Mouse (Mus musculus) kidney, postnatal 0 days (tissue): ENCODE results near the gene Coasy. TPM values are rescaled to one million over a fixed set of nuclear protein-coding genes. Genes with fewer than 3 reads are reported as not detected.

Source experiments
- ATAC-seq: fragments of 200-750 bp; cut with Nextera tagmentation; replicated peaks from 2 replicates; pipeline ENCODE4 v1.8.0; 2017; ENCODE audit warnings: low read depth, moderate number of reproducible peaks, moderate TSS enrichment, moderate library complexity; ENCODE audit not compliant: low FRiP score
- DNase-seq: peaks from one replicate; pipeline ENCODE4 v3.0.0-alpha.2; 2016; ENCODE audit warnings: low spot score
- H3K27ac ChIP-seq: fragments of 300-500 bp; sonication (generic); 2 replicates; pipeline ENCODE4 v1.5.1; 2014; ENCODE audit warnings: mild to moderate bottlenecking
- H3K27me3 ChIP-seq: fragments of 300-500 bp; sonication (generic); 2 replicates; pipeline ENCODE4 v1.6.1; 2014; ENCODE audit warnings: low read length, mixed read lengths; ENCODE audit not compliant: insufficient read depth
- H3K36me3 ChIP-seq: fragments of 300-500 bp; sonication (generic); 2 replicates; pipeline ENCODE4 v1.6.1; 2014; ENCODE audit warnings: low read length, mixed read lengths; ENCODE audit not compliant: insufficient read depth
- H3K4me1 ChIP-seq: fragments of 300-500 bp; sonication (generic); replicated peaks from 2 replicates; pipeline ENCODE4 v1.6.1; 2014; ENCODE audit warnings: antibody characterized with exemption, low read length, mixed read lengths; ENCODE audit not compliant: insufficient read depth
- H3K4me2 ChIP-seq: fragments of 300-500 bp; sonication (generic); 2 replicates; pipeline ENCODE4 v1.6.1; 2014; ENCODE audit warnings: mild to moderate bottlenecking, low read length, moderate library complexity, mixed read lengths
- H3K4me3 ChIP-seq: fragments of 300-500 bp; sonication (generic); replicated peaks from 2 replicates; pipeline ENCODE4 v1.5.1; 2014; ENCODE audit warnings: low read depth, low read length
- H3K9ac ChIP-seq: fragments of 300-500 bp; sonication (generic); 2 replicates; pipeline ENCODE4 v1.6.1; 2014; ENCODE audit warnings: low read depth, low read length
- H3K9me3 ChIP-seq: fragments of 300-500 bp; sonication (generic); replicated peaks from 2 replicates; pipeline ENCODE4 v1.6.1; 2016; ENCODE audit warnings: low read length, inconsistent platforms, mixed read lengths
- CTCF ChIP-seq: IDR thresholded peaks from 2 replicates; pipeline ENCODE4 v1.5.1; 2016; ENCODE audit warnings: antibody characterized with exemption, low read depth, mild to moderate bottlenecking, moderate library complexity
- WGBS: fragments of 180-500 bp; shearing (Covaris S2); extraction: QIAGEN DNeasy Blood & Tissue Kit; methylation state at CpG from one replicate; pipeline ENCODE4 v1.1.7; 2014; 5-methylcytosine and 5-hydroxymethylcytosine counted together
- polyA plus RNA-seq: library from polyadenylated mRNA; unstranded; fragments of >200 nt; fragmentation: Nextera tagmentation; extraction: Ambion mirVana; gene quantifications from 2 replicates; pipeline ENCODE4 v1.2.1, GENCODE M21; 2015

The Coasy gene
- polyA plus RNA-seq, 1 experiment from 2014 or later: 55.3 TPM

DNA sequence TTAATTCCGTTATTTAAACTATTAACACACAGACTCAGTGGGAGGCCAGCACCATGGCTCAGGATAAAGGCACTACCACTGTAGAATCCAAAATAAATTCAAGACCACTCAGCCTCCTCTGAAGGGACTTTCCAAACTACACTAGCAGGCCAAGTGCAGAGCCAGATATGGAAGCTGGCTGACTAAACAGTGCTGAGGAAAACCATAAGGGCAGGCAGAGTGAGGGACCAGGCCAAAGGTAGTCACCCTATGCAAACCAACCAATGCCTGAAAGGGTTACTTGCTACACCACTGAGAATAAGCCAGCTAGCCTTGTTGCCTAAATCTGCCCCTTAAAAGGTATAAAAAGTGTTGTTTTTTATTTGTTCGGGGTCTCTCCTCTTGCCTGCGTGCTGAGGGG lies 29.8 kb downstream of the Coasy start:
- Histone ChIP-seq H3K27ac (no peak overlapping the region), H3K4me2 (no peak overlapping the region), H3K4me3 (no peak overlapping the region), H3K9ac (no peak overlapping the region), H3K4me1 (no peaks in the 10 kb centered on the region), H3K9me3 (no peaks in the 10 kb centered on the region), H3K36me3 (0 out of 2 replicates have a peak, but pooled peaks cover 3% of the 10 kb centered on the region), H3K27me3 (no peaks in the 10 kb centered on the region)
- no peak for DNase-seq
- TF ChIP-seq CTCF: no peak
- no peak for ATAC-seq
- 88% methylated on average over 3 of the region's 3 CpGs for WGBS

DNA sequence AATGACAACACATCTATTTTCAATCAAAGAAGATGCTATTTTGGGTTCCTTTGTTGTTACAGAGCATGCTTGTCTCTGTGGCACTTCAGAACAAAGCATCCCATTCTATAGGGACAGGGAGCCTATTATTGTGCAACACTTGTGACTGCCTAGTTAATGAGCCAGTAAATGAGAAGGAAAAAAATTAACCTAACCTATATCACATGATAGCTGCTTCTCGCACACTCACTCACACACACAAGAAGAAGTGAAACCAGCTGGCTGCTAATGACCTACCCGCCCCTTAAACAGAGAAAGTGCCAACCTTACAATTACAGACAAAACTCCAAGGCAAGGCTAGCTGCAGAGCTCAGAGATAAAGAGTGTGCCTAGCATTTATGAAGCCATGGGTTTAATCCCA lies 33.2 kb downstream of the Coasy start:
- peak; percentile 12 for DNase-seq
- Histone ChIP-seq H3K36me3 (0 out of 2 replicates have a peak, but pooled peaks cover 3% of the 10 kb centered on the region), H3K4me3 (no peak overlapping the region), H3K27ac (no peak overlapping the region; the same call in 1 of the 2 replicates), H3K4me1 (peaks cover 11% of the 10 kb centered on the region; the same call in 1 of the 2 replicates), H3K9me3 (no peaks in the 10 kb centered on the region), H3K9ac (no peak overlapping the region), H3K27me3 (no peaks in the 10 kb centered on the region), H3K4me2 (no peak overlapping the region)
- ATAC-seq: no peak
- WGBS: 35% methylated on average over 2 of the region's 2 CpGs
- no peak for TF ChIP-seq CTCF

DNA sequence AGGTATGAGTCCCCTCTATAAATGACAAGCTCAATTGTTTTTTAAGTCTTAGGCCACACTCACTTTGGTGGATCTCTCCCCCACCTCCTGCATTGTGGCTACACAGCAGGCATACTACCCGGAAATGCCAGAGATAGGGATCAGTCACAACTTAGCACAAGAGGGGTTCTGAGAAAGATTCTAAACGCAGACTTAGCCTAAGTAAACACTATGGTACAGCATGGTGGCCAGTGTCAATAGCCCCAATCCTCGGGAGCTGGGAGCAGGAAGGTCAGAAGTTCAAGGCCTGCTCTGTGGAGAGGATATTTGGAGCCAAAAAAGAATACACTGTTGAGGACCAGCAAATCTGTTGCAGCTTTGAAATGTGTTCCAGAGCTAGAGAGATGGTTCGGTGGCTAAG lies 35.7 kb downstream of the Coasy start:
- Histone ChIP-seq H3K4me1 (peaks cover 16% of the 10 kb centered on the region; the same call in 1 of the 2 replicates), H3K36me3 (peaks cover 7% of the 10 kb centered on the region; the same call in 1 of the 2 replicates), H3K4me2 (peak overlapping the region; percentile 75), H3K4me3 (peak overlapping the region; percentile 81; the same call in 1 of the 2 replicates), H3K9me3 (no peaks in the 10 kb centered on the region), H3K9ac (peak overlapping the region; percentile 90; the same call in 1 of the 2 replicates), H3K27ac (no peak overlapping the region), H3K27me3 (no peaks in the 10 kb centered on the region)
- ATAC-seq (no peak), DNase-seq (peak; percentile 17)
- TF ChIP-seq CTCF: no peak
- 29% methylated on average over 4 of the region's 4 CpGs for WGBS

DNA sequence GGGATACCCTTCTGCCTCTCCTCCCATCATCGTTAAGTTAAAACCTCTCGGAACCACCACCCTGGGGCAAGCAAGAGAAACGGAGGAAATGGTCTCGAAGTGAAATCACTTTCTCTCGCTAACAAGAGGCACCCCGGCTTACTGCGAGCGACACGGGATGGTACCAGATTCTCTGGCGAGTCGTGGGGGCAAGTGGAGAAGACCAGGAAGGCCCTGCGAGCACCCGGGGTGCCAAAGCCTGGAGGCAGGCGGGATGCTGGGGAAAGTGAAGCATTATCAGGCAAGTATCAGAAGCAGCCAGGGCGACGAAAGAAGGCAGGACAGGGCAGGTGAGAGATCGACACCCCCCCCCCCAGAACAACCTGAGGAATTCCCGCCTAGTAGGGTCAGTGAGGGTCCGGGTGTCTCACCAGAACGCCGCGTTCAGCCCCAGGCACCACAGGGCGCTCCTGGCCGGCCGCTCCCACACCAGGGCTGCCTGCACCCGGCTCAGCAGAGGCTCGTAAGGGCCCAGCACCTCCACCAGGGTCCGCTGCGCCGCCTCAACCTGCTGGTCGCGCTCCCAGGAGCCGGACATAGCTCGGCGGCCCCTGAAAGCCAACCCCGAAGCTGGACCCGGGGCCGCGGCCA lies 36.9 kb downstream of the Coasy start:
- H3K27me3 ChIP-seq: no peaks in the 10 kb centered on the region
- peak; percentile 53; the same call in 1 of the 2 replicates for TF ChIP-seq CTCF
- peaks cover 16% of the 10 kb centered on the region; the same call in 1 of the 2 replicates for H3K4me1 ChIP-seq
- peak overlapping the region; percentile 89 for H3K27ac ChIP-seq
- H3K4me2 ChIP-seq: peak overlapping the region; percentile 75
- ATAC-seq: peak; percentile 59; the same call in 1 of the 2 replicates
- peak; percentile 41 for DNase-seq
- peaks cover 8% of the 10 kb centered on the region; the same call in 1 of the 2 replicates for H3K36me3 ChIP-seq
- H3K4me3 ChIP-seq: peak overlapping the region; percentile 81
- H3K9ac ChIP-seq: peak overlapping the region; percentile 90
- H3K9me3 ChIP-seq: no peaks in the 10 kb centered on the region
- WGBS: under 1% methylated on average over 37 of the region's 39 CpGs

DNA sequence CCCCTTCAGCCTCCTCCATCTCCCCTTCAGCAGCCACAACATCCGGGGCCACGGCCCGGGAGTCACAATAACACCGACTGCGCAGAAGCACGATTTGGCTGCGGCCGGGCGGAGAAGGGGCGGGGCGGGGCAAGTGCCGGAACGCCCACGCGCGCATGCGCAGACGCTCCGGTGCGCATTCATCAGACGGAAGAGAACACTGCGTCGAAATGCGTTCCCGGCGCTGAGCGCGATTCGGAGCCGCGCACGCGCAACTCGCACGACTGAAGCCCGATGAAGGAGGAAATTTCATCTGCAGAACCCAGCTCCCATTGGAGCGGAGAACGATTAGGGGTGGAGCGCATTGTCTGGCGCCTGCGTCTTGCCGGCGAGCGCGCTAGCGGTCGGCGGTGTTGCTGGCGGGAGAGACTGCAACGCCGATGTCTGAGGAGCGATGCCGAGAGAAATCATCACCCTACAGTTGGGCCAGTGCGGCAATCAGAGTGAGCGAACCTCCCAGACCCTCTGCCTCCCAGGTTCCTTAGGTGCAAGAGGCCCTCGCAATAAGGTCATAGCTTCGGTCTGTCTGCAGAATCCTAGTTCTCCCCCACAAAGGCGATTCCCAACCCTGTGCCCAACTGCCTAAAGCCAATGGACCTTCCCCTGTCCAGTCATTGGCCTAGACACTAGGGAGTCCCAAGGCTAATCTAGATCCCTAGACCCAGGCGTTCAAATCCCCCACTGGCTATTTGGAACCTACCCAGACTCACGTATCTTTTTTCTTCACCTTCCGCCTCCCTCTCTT lies 37.6 kb downstream of the Coasy start, which contains the start of the genes Retreg3 and Tubg1:
TSS of gene Retreg3 (minus strand) at position 133 of the 784 bp plus-strand sequence.
TSS of gene Tubg1 (plus strand) at position 178 of the 784 bp plus-strand sequence.
- TF ChIP-seq CTCF: no peak
- H3K27me3 ChIP-seq: no peaks in the 10 kb centered on the region
- peak within 1 kb of the TSS; percentile 89 for H3K27ac ChIP-seq
- WGBS: under 1% methylated on average over 61 of the region's 61 CpGs
- H3K9ac ChIP-seq: peak within 1 kb of the TSS; percentile 90
- H3K4me2 ChIP-seq: peak within 1 kb of the TSS; percentile 92
- DNase-seq (peak; percentile 99), ATAC-seq (peak; percentile 91)
- H3K36me3 ChIP-seq: peaks cover 8% of the 10 kb centered on the region; the same call in 1 of the 2 replicates
- H3K4me1 ChIP-seq: peaks cover 16% of the 10 kb centered on the region; the same call in 1 of the 2 replicates
- peak within 1 kb of the TSS; percentile 81 for H3K4me3 ChIP-seq
- no peaks in the 10 kb centered on the region for H3K9me3 ChIP-seq
